ENCODE assay signal across 15 mouse cellular contexts in the genomic region with DNA sequence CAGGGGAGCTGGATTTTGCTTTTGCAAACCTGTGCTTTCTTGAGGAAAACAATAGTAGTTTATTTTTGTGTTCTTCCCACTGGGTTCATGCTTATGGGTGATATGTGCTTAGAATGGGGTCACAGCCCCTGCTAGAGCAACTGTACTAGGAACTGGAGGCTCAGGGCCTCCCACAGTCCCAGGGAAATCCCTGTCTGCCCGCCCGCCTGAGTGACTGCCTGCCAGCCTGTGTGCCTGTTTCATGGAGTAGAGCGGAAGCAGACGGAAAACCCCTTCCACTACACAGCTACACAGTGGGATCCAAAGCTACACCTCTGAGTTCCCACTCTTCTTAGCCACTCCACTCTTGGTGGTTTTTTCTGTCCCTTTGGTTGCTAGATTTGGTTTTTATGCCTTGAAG. TPM values are rescaled to one million over a fixed set of nuclear protein-coding genes. Genes with fewer than 3 reads are reported as not detected.
DNase-seq lines count a peak whose midpoint lies in the region; ATAC-seq and TF ChIP-seq lines count a peak whose summit lies in the region.
"Had no signal": no experiment of that assay in that cellular context is flagged by ENCODE, and none has a peak within 500 bp of the region (broad histone marks: within the 10 kb centered on the region; RNA-seq: fewer than 3 reads in every experiment).

No protein-coding gene starts in this region.

- no peaks in the 10 kb centered on the region for H3K36me3 ChIP-seq in embryonic facial prominence, embryonic 12.5 days
- no peaks in the 10 kb centered on the region for H3K36me3 ChIP-seq in embryonic facial prominence, embryonic 10.5 days (replicated peaks)
- no peaks in the 10 kb centered on the region for H3K36me3 ChIP-seq in hindbrain, embryonic 15.5 days
- no peaks in the 10 kb centered on the region for H3K36me3 ChIP-seq in hindbrain, embryonic 10.5 days
- no peaks in the 10 kb centered on the region for H3K36me3 ChIP-seq in midbrain, embryonic 15.5 days (replicated peaks)
- H3K36me3 ChIP-seq in midbrain, embryonic 14.5 days (ENCODE audit: control insufficient read depth, insufficient read depth, low read length): no peaks in the 10 kb centered on the region
- H3K36me3 ChIP-seq in stomach, postnatal 0 days (ENCODE audit: control insufficient read depth, insufficient read depth, low read length): no peaks in the 10 kb centered on the region
- H3K36me3 ChIP-seq in intestine, embryonic 16.5 days (ENCODE audit: control insufficient read depth, insufficient read depth, low read length): no peaks in the 10 kb centered on the region

- WGBS in embryonic facial prominence, embryonic 12.5 days: 83% methylated on average over 4 of the region's 4 CpGs
- 77% methylated on average over 4 of the region's 4 CpGs for WGBS in embryonic facial prominence, embryonic 10.5 days
- WGBS in hindbrain, embryonic 15.5 days: 84% methylated on average over 4 of the region's 4 CpGs
- WGBS in hindbrain, embryonic 10.5 days: 81% methylated on average over 4 of the region's 4 CpGs
- 87% methylated on average over 4 of the region's 4 CpGs for WGBS in midbrain, embryonic 15.5 days
- 88% methylated on average over 4 of the region's 4 CpGs for WGBS in midbrain, embryonic 14.5 days
- 92% methylated on average over 4 of the region's 4 CpGs for WGBS in stomach, postnatal 0 days
- WGBS in intestine, embryonic 16.5 days: 85% methylated on average over 4 of the region's 4 CpGs

- no peak overlapping the region for H3K4me2 ChIP-seq in embryonic facial prominence, embryonic 12.5 days (replicated peaks)
- no peak overlapping the region for H3K4me2 ChIP-seq in hindbrain, embryonic 15.5 days
- no peak overlapping the region for H3K4me2 ChIP-seq in midbrain, embryonic 15.5 days
- H3K4me2 ChIP-seq in midbrain, embryonic 14.5 days (ENCODE audit: low read length): no peak overlapping the region
- H3K4me2 ChIP-seq in stomach, postnatal 0 days (replicated peaks; ENCODE audit: low read depth): no peak overlapping the region
- no peak overlapping the region for H3K4me2 ChIP-seq in intestine, embryonic 16.5 days (ENCODE audit: low read depth, low read length)

- peaks cover 10% of the 10 kb centered on the region; the same call in 1 of the 2 replicates for H3K4me1 ChIP-seq in embryonic facial prominence, embryonic 12.5 days
- peaks cover 40% of the 10 kb centered on the region for H3K4me1 ChIP-seq in embryonic facial prominence, embryonic 10.5 days
- peaks cover 12% of the 10 kb centered on the region; the same call in 1 of the 2 replicates for H3K4me1 ChIP-seq in hindbrain, embryonic 15.5 days (replicated peaks)
- peaks cover 60% of the 10 kb centered on the region for H3K4me1 ChIP-seq in hindbrain, embryonic 10.5 days (replicated peaks)
- H3K4me1 ChIP-seq in midbrain, embryonic 15.5 days: peaks cover 10% of the 10 kb centered on the region
- H3K4me1 ChIP-seq in midbrain, embryonic 14.5 days (ENCODE audit: control insufficient read depth, insufficient read depth, low read length): peaks cover 26% of the 10 kb centered on the region
- H3K4me1 ChIP-seq in stomach, postnatal 0 days (replicated peaks; ENCODE audit: control insufficient read depth, insufficient read depth): 0 out of 2 replicates have a peak, but pooled peaks cover 3% of the 10 kb centered on the region
- peaks cover 14% of the 10 kb centered on the region for H3K4me1 ChIP-seq in intestine, embryonic 16.5 days (ENCODE audit: control insufficient read depth, insufficient read depth, low read length)

- no peaks in the 10 kb centered on the region for H3K9me3 ChIP-seq in embryonic facial prominence, embryonic 12.5 days
- H3K9me3 ChIP-seq in embryonic facial prominence, embryonic 10.5 days: no peaks in the 10 kb centered on the region
- no peaks in the 10 kb centered on the region for H3K9me3 ChIP-seq in hindbrain, embryonic 15.5 days
- H3K9me3 ChIP-seq in hindbrain, embryonic 10.5 days: no peaks in the 10 kb centered on the region
- no peaks in the 10 kb centered on the region for H3K9me3 ChIP-seq in midbrain, embryonic 15.5 days
- H3K9me3 ChIP-seq in midbrain, embryonic 14.5 days (ENCODE audit: control insufficient read depth, low read length): no peaks in the 10 kb centered on the region
- H3K9me3 ChIP-seq in stomach, postnatal 0 days (ENCODE audit: control insufficient read depth, low read length): no peaks in the 10 kb centered on the region
- H3K9me3 ChIP-seq in intestine, embryonic 16.5 days (ENCODE audit: control insufficient read depth, low read length): no peaks in the 10 kb centered on the region
- H3K9me3 ChIP-seq: megakaryocyte, embryonic 14.5 days had no signal

- no peak for TF ChIP-seq CTCF in stomach, postnatal 0 days (IDR thresholded peaks at IDR 0.05; ENCODE audit: low read depth)

- no peak for DNase-seq in embryonic facial prominence, embryonic 10.5 days (ENCODE audit: low spot score)
- DNase-seq in hindbrain, embryonic 10.5 days (ENCODE audit: low spot score): no peak
- DNase-seq in midbrain, embryonic 14.5 days: no peak
- no peak for DNase-seq in stomach, postnatal 0 days (ENCODE audit: low spot score)
- DNase-seq: adrenal gland, adult 2 months; cerebellum, postnatal 36 days; right cerebral cortex, adult 18-20 months; thymus, adult 18-20 months had no signal

- H3K9ac ChIP-seq in embryonic facial prominence, embryonic 12.5 days: no peak overlapping the region
- no peak overlapping the region for H3K9ac ChIP-seq in hindbrain, embryonic 15.5 days
- no peak overlapping the region for H3K9ac ChIP-seq in midbrain, embryonic 15.5 days
- no peak overlapping the region for H3K9ac ChIP-seq in midbrain, embryonic 14.5 days (replicated peaks; ENCODE audit: low read length)
- no peak overlapping the region for H3K9ac ChIP-seq in stomach, postnatal 0 days (ENCODE audit: low read length)
- no peak overlapping the region for H3K9ac ChIP-seq in intestine, embryonic 16.5 days (ENCODE audit: low read depth, low read length)

- H3K27ac ChIP-seq in embryonic facial prominence, embryonic 12.5 days: 0 out of 2 replicates have a peak overlapping the region, but pooled peaks have one; percentile 64
- no peak overlapping the region for H3K27ac ChIP-seq in embryonic facial prominence, embryonic 10.5 days (replicated peaks)
- H3K27ac ChIP-seq in hindbrain, embryonic 15.5 days (replicated peaks): peak overlapping the region; percentile 80; the same call in 1 of the 2 replicates
- no peak overlapping the region for H3K27ac ChIP-seq in hindbrain, embryonic 10.5 days
- peak overlapping the region; percentile 46; the same call in 1 of the 2 replicates for H3K27ac ChIP-seq in midbrain, embryonic 15.5 days
- no peak overlapping the region for H3K27ac ChIP-seq in midbrain, embryonic 14.5 days (replicated peaks; ENCODE audit: low read depth, low read length)
- H3K27ac ChIP-seq in stomach, postnatal 0 days (replicated peaks): peak overlapping the region; percentile 93; the same call in 1 of the 2 replicates
- no peak overlapping the region for H3K27ac ChIP-seq in intestine, embryonic 16.5 days (ENCODE audit: low read length)

- ATAC-seq in embryonic facial prominence, embryonic 12.5 days (ENCODE audit: insufficient number of reproducible peaks, insufficient read depth, low FRiP score, low TSS enrichment): no peak
- no peak for ATAC-seq in hindbrain, embryonic 15.5 days (ENCODE audit: low FRiP score, low read depth)
- no peak for ATAC-seq in midbrain, embryonic 15.5 days (replicated peaks)
- ATAC-seq in midbrain, embryonic 14.5 days (ENCODE audit: low FRiP score, low TSS enrichment): no peak
- no peak for ATAC-seq in stomach, postnatal 0 days (ENCODE audit: low FRiP score, low TSS enrichment)
- ATAC-seq in intestine, embryonic 16.5 days: no peak
- ATAC-seq: intestine, postnatal 0 days; Patski had no signal

- H3K27me3 ChIP-seq in embryonic facial prominence, embryonic 12.5 days: no peaks in the 10 kb centered on the region
- H3K27me3 ChIP-seq in embryonic facial prominence, embryonic 10.5 days (replicated peaks; ENCODE audit: low read depth, poor library complexity, severe bottlenecking): 0 out of 2 replicates have a peak, but pooled peaks cover 3% of the 10 kb centered on the region
- no peaks in the 10 kb centered on the region for H3K27me3 ChIP-seq in hindbrain, embryonic 15.5 days
- peaks cover 11% of the 10 kb centered on the region for H3K27me3 ChIP-seq in hindbrain, embryonic 10.5 days (ENCODE audit: insufficient read depth, poor library complexity, severe bottlenecking)
- H3K27me3 ChIP-seq in midbrain, embryonic 15.5 days (replicated peaks): 0 out of 2 replicates have a peak, but pooled peaks cover 3% of the 10 kb centered on the region
- no peaks in the 10 kb centered on the region for H3K27me3 ChIP-seq in midbrain, embryonic 14.5 days (ENCODE audit: control insufficient read depth, insufficient read depth, low read length)
- no peaks in the 10 kb centered on the region for H3K27me3 ChIP-seq in stomach, postnatal 0 days (ENCODE audit: control insufficient read depth, insufficient read depth, low read length)
- H3K27me3 ChIP-seq in intestine, embryonic 16.5 days (replicated peaks; ENCODE audit: control insufficient read depth, insufficient read depth, low read length): no peaks in the 10 kb centered on the region
- H3K27me3 ChIP-seq: Patski had no signal

- H3K4me3 ChIP-seq in embryonic facial prominence, embryonic 12.5 days: no peak overlapping the region
- H3K4me3 ChIP-seq in embryonic facial prominence, embryonic 10.5 days: no peak overlapping the region
- no peak overlapping the region for H3K4me3 ChIP-seq in hindbrain, embryonic 15.5 days
- no peak overlapping the region for H3K4me3 ChIP-seq in hindbrain, embryonic 10.5 days
- no peak overlapping the region for H3K4me3 ChIP-seq in midbrain, embryonic 15.5 days
- H3K4me3 ChIP-seq in midbrain, embryonic 14.5 days (replicated peaks; ENCODE audit: low read depth, low read length): no peak overlapping the region
- no peak overlapping the region for H3K4me3 ChIP-seq in stomach, postnatal 0 days (ENCODE audit: low read depth, low read length)
- no peak overlapping the region for H3K4me3 ChIP-seq in intestine, embryonic 16.5 days (ENCODE audit: low read length)
- H3K4me3 ChIP-seq: megakaryocyte, embryonic 14.5 days had no signal

- no peak for TF ChIP-seq EP300 in stomach, postnatal 0 days (optimal IDR thresholded peaks at IDR 0.05)

RNA-seq across cellular contexts. Expression of a gene that starts 27.1 kb away (rescaled TPM):
- polyA plus RNA-seq in embryonic facial prominence, embryonic 12.5 days (2016; fragmentation: Nextera tagmentation; extraction: Ambion mirVana): 43.1 and 44.6 TPM in 2 replicates
- 28.7 and 30.2 TPM in 2 replicates for polyA plus RNA-seq in embryonic facial prominence, embryonic 10.5 days (2016; fragmentation: Nextera tagmentation; extraction: Ambion mirVana)
- 74.5 and 77.7 TPM in 2 replicates for polyA plus RNA-seq in hindbrain, embryonic 15.5 days (2015; fragmentation: Nextera tagmentation; extraction: Ambion mirVana)
- polyA plus RNA-seq in hindbrain, embryonic 10.5 days (2016; fragmentation: Nextera tagmentation; extraction: Ambion mirVana): 23.6 and 23.9 TPM in 2 replicates
- 76.2 and 80.7 TPM in 2 replicates for polyA plus RNA-seq in midbrain, embryonic 15.5 days (2015; fragmentation: Nextera tagmentation; extraction: Ambion mirVana)
- polyA plus RNA-seq in midbrain, embryonic 14.5 days (2014; fragmentation: Nextera tagmentation; extraction: Ambion mirVana): 62.9 and 72.9 TPM in 2 replicates
- 85.2 and 94.2 TPM in 2 replicates for polyA plus RNA-seq in stomach, postnatal 0 days (2015; fragmentation: Nextera tagmentation; extraction: Ambion mirVana)
- polyA plus RNA-seq in intestine, embryonic 16.5 days (2015; fragmentation: Nextera tagmentation; extraction: Ambion mirVana): 24.0 and 24.3 TPM in 2 replicates

Comparison
In these comparisons a context has a peak if more than half of its experiments do, and no peak if none do; other contexts are left out.
1. H3K27ac ChIP-seq: peak in embryonic facial prominence, embryonic 12.5 days (single experiment), hindbrain, embryonic 15.5 days (single experiment), midbrain, embryonic 15.5 days (single experiment) and stomach, postnatal 0 days (single experiment); none in embryonic facial prominence, embryonic 10.5 days (single experiment), hindbrain, embryonic 10.5 days (single experiment), midbrain, embryonic 14.5 days (single experiment) and intestine, embryonic 16.5 days (single experiment).